15 mouse cellular contexts compared by ENCODE assay signal in the genomic region with DNA sequence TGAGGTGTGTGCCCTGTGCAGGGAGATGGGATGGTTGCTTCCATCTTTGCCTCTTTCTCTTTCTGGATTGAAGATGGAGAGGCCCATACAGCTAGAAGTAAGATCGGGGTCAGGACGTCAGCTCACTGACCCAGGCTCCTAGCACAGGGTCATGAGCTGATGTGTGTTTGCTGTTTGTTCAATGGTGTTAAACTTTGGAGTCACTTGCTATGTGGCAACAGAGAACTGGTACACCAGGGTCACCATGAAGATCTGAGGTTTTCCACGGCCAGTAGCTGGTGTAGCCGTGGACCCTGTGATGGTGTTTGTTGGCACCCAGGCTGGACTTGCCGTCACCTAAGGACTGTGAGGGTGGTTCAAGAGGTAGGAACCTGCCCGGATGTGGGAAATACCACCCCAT.
"Had no signal": no experiment of that assay in that cellular context is flagged by ENCODE, and none has a peak within 500 bp of the region (broad histone marks: within the 10 kb centered on the region; RNA-seq: fewer than 3 reads in every experiment).

No protein-coding gene starts in this region.

- H3K9me3 ChIP-seq: neural tube, embryonic 15.5 days; stomach, embryonic 15.5 days had no signal

- H3K27me3 ChIP-seq: neural tube, embryonic 15.5 days; stomach, embryonic 15.5 days had no signal

- H3K27ac ChIP-seq: neural tube, embryonic 15.5 days; stomach, embryonic 15.5 days; stomach, postnatal 0 days had no signal

- H3K4me3 ChIP-seq: neural tube, embryonic 15.5 days; stomach, embryonic 15.5 days had no signal

- H3K9ac ChIP-seq: neural tube, embryonic 15.5 days; stomach, embryonic 15.5 days had no signal

- H3K4me2 ChIP-seq: neural tube, embryonic 15.5 days; stomach, embryonic 15.5 days had no signal

- H3K4me1 ChIP-seq: neural tube, embryonic 15.5 days had no signal

- DNase-seq: retina, postnatal 1 day; right cerebral cortex, adult 18-20 months; right cerebral cortex, postnatal 14 days; right cerebral cortex, postnatal 25 days; right cerebral cortex, postnatal 4 days; spleen, adult 18-20 months; thymus, adult 18-20 months; thymus, adult 2 months; thymus, postnatal 14 days; thymus, postnatal 25 days; thymus, postnatal 36 days; thymus, postnatal 4 days had no signal
